In genomic region chr11:102610260-102610659, GRCm38 (mm10) we compare ENCODE assay signal across 12 mouse cellular contexts. TPM values are rescaled to one million over a fixed set of nuclear protein-coding genes. Genes with fewer than 3 reads are reported as not detected.
DNase-seq lines count a peak whose midpoint lies in the region; ATAC-seq and TF ChIP-seq lines count a peak whose summit lies in the region.
"Had no signal": no experiment of that assay in that cellular context is flagged by ENCODE, and none has a peak within 500 bp of the region (broad histone marks: within the 10 kb centered on the region; RNA-seq: fewer than 3 reads in every experiment).

No protein-coding gene starts in this region.

- peaks cover 5% of the 10 kb centered on the region; the same call in 1 of the 2 replicates for H3K36me3 ChIP-seq in hindbrain, embryonic 10.5 days
- no peaks in the 10 kb centered on the region for H3K36me3 ChIP-seq in hindbrain, embryonic 16.5 days (ENCODE audit: control insufficient read depth, insufficient read depth, low read length)
- H3K36me3 ChIP-seq in midbrain, embryonic 13.5 days: no peaks in the 10 kb centered on the region
- H3K36me3 ChIP-seq in midbrain, postnatal 0 days (ENCODE audit: insufficient read depth, low read length): no peaks in the 10 kb centered on the region
- no peaks in the 10 kb centered on the region for H3K36me3 ChIP-seq in forebrain, embryonic 15.5 days
- H3K36me3 ChIP-seq in stomach, postnatal 0 days (ENCODE audit: control insufficient read depth, insufficient read depth, low read length): no peaks in the 10 kb centered on the region

- ATAC-seq in hindbrain, embryonic 16.5 days: no peak
- no peak for ATAC-seq in midbrain, embryonic 13.5 days
- no peak for ATAC-seq in midbrain, postnatal 0 days (ENCODE audit: low FRiP score)
- no peak for ATAC-seq in forebrain, embryonic 15.5 days (replicated peaks)
- no peak for ATAC-seq in stomach, postnatal 0 days (ENCODE audit: low FRiP score, low TSS enrichment)

- H3K4me1 ChIP-seq in hindbrain, embryonic 10.5 days (replicated peaks): peaks cover 64% of the 10 kb centered on the region
- H3K4me1 ChIP-seq in hindbrain, embryonic 16.5 days (ENCODE audit: control insufficient read depth, insufficient read depth, low read depth, low read length): peaks cover 9% of the 10 kb centered on the region
- peaks cover 57% of the 10 kb centered on the region for H3K4me1 ChIP-seq in midbrain, embryonic 13.5 days (replicated peaks)
- H3K4me1 ChIP-seq in midbrain, postnatal 0 days (ENCODE audit: insufficient read depth, low read length): no peaks in the 10 kb centered on the region
- H3K4me1 ChIP-seq in forebrain, embryonic 15.5 days: peaks cover 45% of the 10 kb centered on the region
- 0 out of 2 replicates have a peak, but pooled peaks cover 3% of the 10 kb centered on the region for H3K4me1 ChIP-seq in stomach, postnatal 0 days (replicated peaks; ENCODE audit: control insufficient read depth, insufficient read depth)

- 32% methylated on average over 4 of the region's 4 CpGs for WGBS in hindbrain, embryonic 10.5 days
- WGBS in hindbrain, embryonic 16.5 days: 30% methylated on average over 4 of the region's 4 CpGs
- 24% methylated on average over 4 of the region's 4 CpGs for WGBS in midbrain, embryonic 13.5 days
- WGBS in midbrain, postnatal 0 days: 34% methylated on average over 4 of the region's 4 CpGs
- whole genome bisulfite sequencing in forebrain, embryonic 15.5 days: 24% methylated on average over 4 of the region's 4 CpGs
- 34% methylated on average over 4 of the region's 4 CpGs for WGBS in stomach, postnatal 0 days

- H3K4me3 ChIP-seq in hindbrain, embryonic 10.5 days: peak overlapping the region; percentile 79
- H3K4me3 ChIP-seq in hindbrain, embryonic 16.5 days (ENCODE audit: low read length): no peak overlapping the region
- no peak overlapping the region for H3K4me3 ChIP-seq in midbrain, embryonic 13.5 days (replicated peaks)
- H3K4me3 ChIP-seq in midbrain, postnatal 0 days (ENCODE audit: low read depth, low read length): no peak overlapping the region
- H3K4me3 ChIP-seq in forebrain, embryonic 15.5 days: no peak overlapping the region
- no peak overlapping the region for H3K4me3 ChIP-seq in stomach, postnatal 0 days (ENCODE audit: low read depth, low read length)

- H3K9ac ChIP-seq in hindbrain, embryonic 16.5 days (ENCODE audit: low read depth, low read length): no peak overlapping the region
- H3K9ac ChIP-seq in midbrain, embryonic 13.5 days (replicated peaks): 0 out of 2 replicates have a peak overlapping the region, but pooled peaks have one; percentile 25
- H3K9ac ChIP-seq in midbrain, postnatal 0 days (replicated peaks; ENCODE audit: low read length, poor library complexity, severe bottlenecking): no peak overlapping the region
- H3K9ac ChIP-seq in forebrain, embryonic 15.5 days (replicated peaks): no peak overlapping the region
- no peak overlapping the region for H3K9ac ChIP-seq in stomach, postnatal 0 days (ENCODE audit: low read length)

- no peak for TF ChIP-seq CTCF in midbrain, postnatal 0 days (IDR thresholded peaks at IDR 0.05)
- no peak for TF ChIP-seq CTCF in stomach, postnatal 0 days (IDR thresholded peaks at IDR 0.05; ENCODE audit: low read depth)

- H3K27ac ChIP-seq in hindbrain, embryonic 10.5 days: peak overlapping the region; percentile 82
- H3K27ac ChIP-seq in hindbrain, embryonic 16.5 days (ENCODE audit: low read depth, low read length): no peak overlapping the region
- no peak overlapping the region for H3K27ac ChIP-seq in midbrain, embryonic 13.5 days
- H3K27ac ChIP-seq in midbrain, postnatal 0 days (ENCODE audit: low read depth, low read length): no peak overlapping the region
- peak overlapping the region; percentile 63 for H3K27ac ChIP-seq in forebrain, embryonic 15.5 days (replicated peaks)
- H3K27ac ChIP-seq in stomach, postnatal 0 days (replicated peaks): peak overlapping the region; percentile 77; the same call in 1 of the 2 replicates

- no peak overlapping the region for H3K4me2 ChIP-seq in hindbrain, embryonic 16.5 days (ENCODE audit: low read length)
- no peak overlapping the region for H3K4me2 ChIP-seq in midbrain, embryonic 13.5 days (replicated peaks)
- H3K4me2 ChIP-seq in midbrain, postnatal 0 days (ENCODE audit: low read depth, low read length, poor library complexity, severe bottlenecking): no peak overlapping the region
- no peak overlapping the region for H3K4me2 ChIP-seq in forebrain, embryonic 15.5 days (replicated peaks)
- no peak overlapping the region for H3K4me2 ChIP-seq in stomach, postnatal 0 days (replicated peaks; ENCODE audit: low read depth)

- TF ChIP-seq EP300 in stomach, postnatal 0 days (optimal IDR thresholded peaks at IDR 0.05): no peak

- H3K9me3 ChIP-seq in hindbrain, embryonic 10.5 days: no peaks in the 10 kb centered on the region
- no peaks in the 10 kb centered on the region for H3K9me3 ChIP-seq in hindbrain, embryonic 16.5 days (ENCODE audit: control insufficient read depth, low read length)
- no peaks in the 10 kb centered on the region for H3K9me3 ChIP-seq in midbrain, embryonic 13.5 days
- no peaks in the 10 kb centered on the region for H3K9me3 ChIP-seq in midbrain, postnatal 0 days (ENCODE audit: low read length)
- no peaks in the 10 kb centered on the region for H3K9me3 ChIP-seq in forebrain, embryonic 15.5 days
- H3K9me3 ChIP-seq in stomach, postnatal 0 days (ENCODE audit: control insufficient read depth, low read length): no peaks in the 10 kb centered on the region

- DNase-seq in hindbrain, embryonic 10.5 days (ENCODE audit: low spot score): no peak
- no peak for DNase-seq in midbrain, postnatal 0 days (ENCODE audit: low spot score)
- no peak for DNase-seq in stomach, postnatal 0 days (ENCODE audit: low spot score)
- no peak for DNase-seq in cerebellum, adult 8-10 months
- DNase-seq: cerebellum, postnatal 10 days; kidney, postnatal 25 days; liver; thymus, adult 2 months had no signal

- peaks cover 50% of the 10 kb centered on the region for H3K27me3 ChIP-seq in hindbrain, embryonic 10.5 days (ENCODE audit: insufficient read depth, poor library complexity, severe bottlenecking)
- peaks cover 2% of the 10 kb centered on the region for H3K27me3 ChIP-seq in hindbrain, embryonic 16.5 days (replicated peaks; ENCODE audit: control insufficient read depth, insufficient read depth, low read length)
- H3K27me3 ChIP-seq in midbrain, embryonic 13.5 days: peaks cover 15% of the 10 kb centered on the region
- H3K27me3 ChIP-seq in midbrain, postnatal 0 days (ENCODE audit: insufficient read depth, low read length): 0 out of 2 replicates have a peak, but pooled peaks cover 7% of the 10 kb centered on the region
- H3K27me3 ChIP-seq in forebrain, embryonic 15.5 days: no peaks in the 10 kb centered on the region
- no peaks in the 10 kb centered on the region for H3K27me3 ChIP-seq in stomach, postnatal 0 days (ENCODE audit: control insufficient read depth, insufficient read depth, low read length)

RNA-seq across cellular contexts. Expression of gene Fzd2, which starts 6.1 kb away (rescaled TPM):
- 31.8 and 36.9 TPM in 2 replicates for polyA plus RNA-seq in hindbrain, embryonic 10.5 days (2016; fragmentation: Nextera tagmentation; extraction: Ambion mirVana)
- 6.0 and 6.7 TPM in 2 replicates for polyA plus RNA-seq in hindbrain, embryonic 16.5 days (2015; fragmentation: Nextera tagmentation; extraction: Ambion mirVana)
- 10.8 and 13.2 TPM in 2 replicates for polyA plus RNA-seq in midbrain, embryonic 13.5 days (2015; fragmentation: Nextera tagmentation; extraction: Ambion mirVana)
- 16.8 and 17.3 TPM in 2 replicates for total RNA-seq in midbrain, postnatal 0 days (2014; rRNA removed)
- 3.9 and 4.5 TPM in 2 replicates for polyA plus RNA-seq in midbrain, postnatal 0 days (2015; fragmentation: Nextera tagmentation; extraction: Ambion mirVana)
- 18.4 and 20.3 TPM in 2 replicates for polyA plus RNA-seq in forebrain, embryonic 15.5 days (2015; fragmentation: Nextera tagmentation; extraction: Ambion mirVana)
- 10.2 and 11.8 TPM in 2 replicates for polyA plus RNA-seq in stomach, postnatal 0 days (2015; fragmentation: Nextera tagmentation; extraction: Ambion mirVana)
- total RNA-seq: granulocyte monocyte progenitor cell, adult 5-6 weeks had no signal

RNA-seq across cellular contexts. Expression of gene Gm11627, which starts 31.0 kb away (rescaled TPM):
- 9.0 and 9.1 TPM in 2 replicates for polyA plus RNA-seq in hindbrain, embryonic 10.5 days (2016; fragmentation: Nextera tagmentation; extraction: Ambion mirVana)
- polyA plus RNA-seq in hindbrain, embryonic 16.5 days (2015; fragmentation: Nextera tagmentation; extraction: Ambion mirVana): 2.8 and 4.1 TPM in 2 replicates
- polyA plus RNA-seq in midbrain, embryonic 13.5 days (2015; fragmentation: Nextera tagmentation; extraction: Ambion mirVana): 4.2 and 5.3 TPM in 2 replicates
- total RNA-seq in midbrain, postnatal 0 days (2014; rRNA removed): 1.1 and 3.5 TPM in 2 replicates
- polyA plus RNA-seq in midbrain, postnatal 0 days (2015; fragmentation: Nextera tagmentation; extraction: Ambion mirVana): 4.6 and 5.8 TPM in 2 replicates
- polyA plus RNA-seq in forebrain, embryonic 15.5 days (2015; fragmentation: Nextera tagmentation; extraction: Ambion mirVana): 8.2 and 10.1 TPM in 2 replicates
- 20.1 and 22.4 TPM in 2 replicates for polyA plus RNA-seq in stomach, postnatal 0 days (2015; fragmentation: Nextera tagmentation; extraction: Ambion mirVana)
- total RNA-seq: granulocyte monocyte progenitor cell, adult 5-6 weeks had no signal

RNA-seq across cellular contexts. Expression of gene Meioc, which starts 53.3 kb away (rescaled TPM):
- 0.17 and 0.57 TPM in 2 replicates for polyA plus RNA-seq in hindbrain, embryonic 10.5 days (2016; fragmentation: Nextera tagmentation; extraction: Ambion mirVana)
- polyA plus RNA-seq in hindbrain, embryonic 16.5 days (2015; fragmentation: Nextera tagmentation; extraction: Ambion mirVana): 0.15 and 0.17 TPM in 2 replicates
- polyA plus RNA-seq in midbrain, embryonic 13.5 days (2015; fragmentation: Nextera tagmentation; extraction: Ambion mirVana): 0.04 and 0.05 TPM in 2 replicates
- total RNA-seq in midbrain, postnatal 0 days (2014; rRNA removed): not detected in 2 replicates
- polyA plus RNA-seq in midbrain, postnatal 0 days (2015; fragmentation: Nextera tagmentation; extraction: Ambion mirVana): 0.21 and 0.23 TPM in 2 replicates
- 0.08 and 0.10 TPM in 2 replicates for polyA plus RNA-seq in forebrain, embryonic 15.5 days (2015; fragmentation: Nextera tagmentation; extraction: Ambion mirVana)
- 0.23 and 0.39 TPM in 2 replicates for polyA plus RNA-seq in stomach, postnatal 0 days (2015; fragmentation: Nextera tagmentation; extraction: Ambion mirVana)
- total RNA-seq: granulocyte monocyte progenitor cell, adult 5-6 weeks had no signal
- polyA plus RNA-seq: thymus, adult 2 months had no signal

RNA-seq across cellular contexts. Expression of gene Gpatch8, which starts 54.1 kb away (rescaled TPM):
- polyA plus RNA-seq in hindbrain, embryonic 10.5 days (2016; fragmentation: Nextera tagmentation; extraction: Ambion mirVana): 63.0 and 66.5 TPM in 2 replicates
- 52.9 and 60.5 TPM in 2 replicates for polyA plus RNA-seq in hindbrain, embryonic 16.5 days (2015; fragmentation: Nextera tagmentation; extraction: Ambion mirVana)
- polyA plus RNA-seq in midbrain, embryonic 13.5 days (2015; fragmentation: Nextera tagmentation; extraction: Ambion mirVana): 84.5 and 87.6 TPM in 2 replicates
- total RNA-seq in midbrain, postnatal 0 days (2014; rRNA removed): 24.8 and 33.4 TPM in 2 replicates
- 35.8 and 53.3 TPM in 2 replicates for polyA plus RNA-seq in midbrain, postnatal 0 days (2015; fragmentation: Nextera tagmentation; extraction: Ambion mirVana)
- polyA plus RNA-seq in forebrain, embryonic 15.5 days (2015; fragmentation: Nextera tagmentation; extraction: Ambion mirVana): 77.6 and 80.8 TPM in 2 replicates
- 16.7 and 16.8 TPM in 2 replicates for polyA plus RNA-seq in stomach, postnatal 0 days (2015; fragmentation: Nextera tagmentation; extraction: Ambion mirVana)

Comparison
In these comparisons a context has a peak if more than half of its experiments do, and no peak if none do; other contexts are left out.
1. H3K27ac ChIP-seq: peak in hindbrain, embryonic 10.5 days (single experiment), forebrain, embryonic 15.5 days (single experiment) and stomach, postnatal 0 days (single experiment); none in hindbrain, embryonic 16.5 days (single experiment), midbrain, embryonic 13.5 days (single experiment) and midbrain, postnatal 0 days (single experiment).